In the genomic region with DNA sequence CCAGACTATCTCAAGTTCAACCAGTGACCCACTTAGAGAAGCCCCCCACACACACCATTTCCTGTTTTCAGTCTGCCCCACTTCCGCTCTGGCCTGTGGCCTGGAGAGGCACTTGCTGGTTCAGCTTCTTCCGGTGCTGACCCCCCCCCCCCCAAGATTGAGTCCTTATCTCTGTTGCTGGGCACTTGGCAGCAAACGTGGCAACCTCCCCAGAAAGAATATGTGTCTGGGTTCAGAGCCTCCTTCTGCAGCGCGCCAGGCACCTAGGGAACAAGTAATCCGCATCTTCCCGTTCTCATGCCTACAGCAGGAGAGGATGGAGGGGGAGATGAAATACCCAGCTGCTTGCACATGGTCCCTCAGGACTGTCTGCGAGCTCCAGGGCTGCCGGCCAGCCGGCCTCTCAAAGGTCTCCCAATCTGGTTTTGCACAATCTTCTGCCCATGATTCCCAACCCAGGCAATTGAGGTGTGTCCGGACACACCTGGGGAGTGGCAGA, we compare ENCODE assay signal across 8 mouse cellular contexts. TPM values are rescaled to one million over a fixed set of nuclear protein-coding genes. Genes with fewer than 3 reads are reported as not detected.
DNase-seq lines count a peak whose midpoint lies in the region; ATAC-seq and TF ChIP-seq lines count a peak whose summit lies in the region.

No protein-coding gene starts in this region.

- no peak for TF ChIP-seq CTCF in lung, postnatal 0 days (IDR thresholded peaks at IDR 0.05)

- no peak overlapping the region for H3K4me3 ChIP-seq in limb, embryonic 12.5 days (replicated peaks)
- no peak overlapping the region; the same call in 1 of the 2 replicates for H3K4me3 ChIP-seq in limb, embryonic 10.5 days
- H3K4me3 ChIP-seq in hindbrain, embryonic 14.5 days (replicated peaks; ENCODE audit: low read length): no peak overlapping the region
- H3K4me3 ChIP-seq in lung, postnatal 0 days (ENCODE audit: low read depth, low read length): no peak overlapping the region

- H3K9me3 ChIP-seq in limb, embryonic 12.5 days: no peaks in the 10 kb centered on the region
- no peaks in the 10 kb centered on the region for H3K9me3 ChIP-seq in limb, embryonic 10.5 days (replicated peaks)
- no peaks in the 10 kb centered on the region for H3K9me3 ChIP-seq in hindbrain, embryonic 14.5 days (ENCODE audit: control insufficient read depth, low read length)
- H3K9me3 ChIP-seq in lung, postnatal 0 days (ENCODE audit: low read length): no peaks in the 10 kb centered on the region

- DNase-seq in limb, embryonic 10.5 days (ENCODE audit: low spot score): no peak
- DNase-seq in cerebellum, postnatal 25 days: peak; percentile 54 to 57
- DNase-seq in hindbrain, embryonic 14.5 days (ENCODE audit: low spot score): no peak
- peak; percentile 68 for DNase-seq in lung, postnatal 0 days (ENCODE audit: low spot score)
- peak; percentile 85 for DNase-seq in thymus, postnatal 0 days (ENCODE audit: low spot score)
- no peak for DNase-seq in layer of hippocampus, postnatal 10 days (ENCODE audit: low spot score in 2 of 2)
- DNase-seq in layer of hippocampus, adult 8-10 months (ENCODE audit: low spot score in 2 of 2): no peak

- WGBS in limb, embryonic 12.5 days: 47% methylated on average over 11 of the region's 11 CpGs
- WGBS in limb, embryonic 10.5 days: 52% methylated on average over 11 of the region's 11 CpGs
- 46% methylated on average over 11 of the region's 11 CpGs for WGBS in hindbrain, embryonic 14.5 days
- 11% methylated on average over 11 of the region's 11 CpGs for WGBS in lung, postnatal 0 days

- peaks cover 4% of the 10 kb centered on the region for H3K27me3 ChIP-seq in limb, embryonic 12.5 days
- peaks cover 12% of the 10 kb centered on the region for H3K27me3 ChIP-seq in limb, embryonic 10.5 days (ENCODE audit: low read depth, poor library complexity, severe bottlenecking)
- no peaks in the 10 kb centered on the region for H3K27me3 ChIP-seq in hindbrain, embryonic 14.5 days (ENCODE audit: control insufficient read depth, insufficient read depth, low read length)
- H3K27me3 ChIP-seq in lung, postnatal 0 days (replicated peaks; ENCODE audit: insufficient read depth, low read length): no peaks in the 10 kb centered on the region

- peaks cover 29% of the 10 kb centered on the region for H3K4me1 ChIP-seq in limb, embryonic 12.5 days (replicated peaks)
- peaks cover 41% of the 10 kb centered on the region for H3K4me1 ChIP-seq in limb, embryonic 10.5 days
- peaks cover 30% of the 10 kb centered on the region for H3K4me1 ChIP-seq in hindbrain, embryonic 14.5 days (replicated peaks; ENCODE audit: control insufficient read depth, insufficient read depth, low read length)
- peaks cover 8% of the 10 kb centered on the region for H3K4me1 ChIP-seq in lung, postnatal 0 days (ENCODE audit: insufficient read depth, low read depth, low read length)

- H3K9ac ChIP-seq in limb, embryonic 12.5 days (replicated peaks): no peak overlapping the region
- H3K9ac ChIP-seq in hindbrain, embryonic 14.5 days: 0 out of 2 replicates have a peak overlapping the region, but pooled peaks have one; percentile 20
- H3K9ac ChIP-seq in lung, postnatal 0 days (replicated peaks; ENCODE audit: low read depth): no peak overlapping the region; the same call in 1 of the 2 replicates

- no peak overlapping the region for H3K4me2 ChIP-seq in limb, embryonic 12.5 days
- 0 out of 2 replicates have a peak overlapping the region, but pooled peaks have one; percentile 10 for H3K4me2 ChIP-seq in hindbrain, embryonic 14.5 days (replicated peaks)
- H3K4me2 ChIP-seq in lung, postnatal 0 days (replicated peaks; ENCODE audit: low read depth, low read length): peak overlapping the region; percentile 32

- H3K36me3 ChIP-seq in limb, embryonic 12.5 days: no peaks in the 10 kb centered on the region
- H3K36me3 ChIP-seq in limb, embryonic 10.5 days: no peaks in the 10 kb centered on the region
- H3K36me3 ChIP-seq in hindbrain, embryonic 14.5 days (replicated peaks; ENCODE audit: control insufficient read depth, insufficient read depth): no peaks in the 10 kb centered on the region
- H3K36me3 ChIP-seq in lung, postnatal 0 days (ENCODE audit: insufficient read depth, low read length): no peaks in the 10 kb centered on the region

- no peak for ATAC-seq in limb, embryonic 12.5 days (ENCODE audit: insufficient number of reproducible peaks, insufficient read depth, low FRiP score, low TSS enrichment, low read depth)
- no peak for ATAC-seq in hindbrain, embryonic 14.5 days (ENCODE audit: low FRiP score)
- peak; percentile 11 for ATAC-seq in lung, postnatal 0 days

- H3K27ac ChIP-seq in limb, embryonic 12.5 days: peak overlapping the region; percentile 9; the same call in 1 of the 2 replicates
- H3K27ac ChIP-seq in limb, embryonic 10.5 days: no peak overlapping the region
- H3K27ac ChIP-seq in hindbrain, embryonic 14.5 days: peak overlapping the region; percentile 47
- peak overlapping the region; percentile 64 for H3K27ac ChIP-seq in lung, postnatal 0 days (ENCODE audit: low read length)

- TF ChIP-seq EP300 in lung, postnatal 0 days (IDR thresholded peaks at IDR 0.05): peak; percentile 57; the same call in 1 of the 2 replicates

RNA-seq across cellular contexts. Expression of gene Cerk, which starts 4.0 kb away (rescaled TPM):
- 19.2 and 21.5 TPM in 2 replicates for polyA plus RNA-seq in limb, embryonic 12.5 days (2016; fragmentation: Nextera tagmentation; extraction: Ambion mirVana)
- 10.5 and 13.8 TPM in 2 replicates for polyA plus RNA-seq in limb, embryonic 10.5 days (2016; fragmentation: Nextera tagmentation; extraction: Ambion mirVana)
- 28.3 and 31.1 TPM in 2 replicates for polyA plus RNA-seq in hindbrain, embryonic 14.5 days (2014; fragmentation: Nextera tagmentation; extraction: Ambion mirVana)
- 16.9 and 20.0 TPM in 2 replicates for polyA plus RNA-seq in lung, postnatal 0 days (2015; fragmentation: Nextera tagmentation; extraction: Ambion mirVana)
- polyA plus RNA-seq in thymus, postnatal 0 days (2015; fragmentation: Nextera tagmentation; extraction: Ambion mirVana): 54.4 and 64.4 TPM in 2 replicates
- total RNA-seq in layer of hippocampus, postnatal 10 days (2021): 10 to 100 TPM; 38.8 to 41.0 TPM
- total RNA-seq in layer of hippocampus, adult 8-10 months (2022): 10 to 100 TPM; 51.0 to 55.5 (median 52.0) TPM

RNA-seq across cellular contexts. Expression of gene Tbc1d22a, which starts 32.3 kb away (rescaled TPM):
- 11.2 and 12.1 TPM in 2 replicates for polyA plus RNA-seq in limb, embryonic 12.5 days (2016; fragmentation: Nextera tagmentation; extraction: Ambion mirVana)
- polyA plus RNA-seq in limb, embryonic 10.5 days (2016; fragmentation: Nextera tagmentation; extraction: Ambion mirVana): 11.2 and 12.0 TPM in 2 replicates
- polyA plus RNA-seq in hindbrain, embryonic 14.5 days (2014; fragmentation: Nextera tagmentation; extraction: Ambion mirVana): 9.9 and 10.7 TPM in 2 replicates
- polyA plus RNA-seq in lung, postnatal 0 days (2015; fragmentation: Nextera tagmentation; extraction: Ambion mirVana): 11.8 and 13.1 TPM in 2 replicates
- 19.8 and 21.0 TPM in 2 replicates for polyA plus RNA-seq in thymus, postnatal 0 days (2015; fragmentation: Nextera tagmentation; extraction: Ambion mirVana)
- total RNA-seq in layer of hippocampus, postnatal 10 days (2021): 10 to 100 TPM; 25.1 to 25.2 TPM
- 10 to 100 TPM; 28.8 to 37.3 (median 34.8) TPM for total RNA-seq in layer of hippocampus, adult 8-10 months (2022)

Comparison
In these comparisons a context has a peak if more than half of its experiments do, and no peak if none do; other contexts are left out.
1. DNase-seq: peak in cerebellum, postnatal 25 days (2 of 2), lung, postnatal 0 days (single experiment) and thymus, postnatal 0 days (single experiment); none in limb, embryonic 10.5 days (single experiment), hindbrain, embryonic 14.5 days (single experiment), layer of hippocampus, postnatal 10 days (0 of 2) and layer of hippocampus, adult 8-10 months (0 of 2).